ENCODE assay signal across 8 mouse cellular contexts in genomic region chr10:75872025-75872914, GRCm38 (mm10). TPM values are rescaled to one million over a fixed set of nuclear protein-coding genes. Genes with fewer than 3 reads are reported as not detected.
DNase-seq lines count a peak whose midpoint lies in the region; ATAC-seq and TF ChIP-seq lines count a peak whose summit lies in the region.

No protein-coding gene starts in this region.

- DNase-seq in layer of hippocampus, adult 2 months (ENCODE audit: low spot score in 2 of 2), result no peak
- no peak for DNase-seq in layer of hippocampus, postnatal 36 days
- DNase-seq in embryonic facial prominence, embryonic 14.5 days (ENCODE audit: low spot score), result no peak
- no peak for DNase-seq in retina, postnatal 1 day
- no peak for DNase-seq in cerebellum, postnatal 4 days (ENCODE audit: low spot score in 2 of 2)
- no peak for DNase-seq in kidney, postnatal 10 days

- peaks cover 10% of the 10 kb centered on the region for H3K4me1 ChIP-seq in embryonic facial prominence, embryonic 14.5 days (ENCODE audit: control insufficient read depth, insufficient read depth, low read length)
- 0 out of 2 replicates have a peak, but pooled peaks cover 5% of the 10 kb centered on the region for H3K4me1 ChIP-seq in intestine, postnatal 0 days (replicated peaks; ENCODE audit: control insufficient read depth, insufficient read depth, low read length)
- H3K4me1 ChIP-seq in neural tube, embryonic 12.5 days, result peaks cover 14% of the 10 kb centered on the region

- WGBS in embryonic facial prominence, embryonic 14.5 days, result 39% methylated on average over 10 of the region's 10 CpGs
- 37% methylated on average over 10 of the region's 10 CpGs for WGBS in intestine, postnatal 0 days
- 41% methylated on average over 10 of the region's 10 CpGs for WGBS in neural tube, embryonic 12.5 days

- no peak for ATAC-seq in embryonic facial prominence, embryonic 14.5 days (ENCODE audit: low read depth)
- ATAC-seq in intestine, postnatal 0 days, result no peak
- peak; percentile 30; the same call in 1 of the 2 replicates for ATAC-seq in neural tube, embryonic 12.5 days (ENCODE audit: low FRiP score, low read depth)

- H3K9ac ChIP-seq in embryonic facial prominence, embryonic 14.5 days (ENCODE audit: low read depth, low read length), result peak overlapping the region; percentile 38
- H3K9ac ChIP-seq in intestine, postnatal 0 days (ENCODE audit: low read depth, low read length), result 0 out of 2 replicates have a peak overlapping the region, but pooled peaks have one; percentile 17
- no peak overlapping the region for H3K9ac ChIP-seq in neural tube, embryonic 12.5 days

- no peaks in the 10 kb centered on the region for H3K9me3 ChIP-seq in embryonic facial prominence, embryonic 14.5 days (ENCODE audit: control insufficient read depth, low read length)
- no peaks in the 10 kb centered on the region for H3K9me3 ChIP-seq in intestine, postnatal 0 days (ENCODE audit: control insufficient read depth)
- no peaks in the 10 kb centered on the region for H3K9me3 ChIP-seq in neural tube, embryonic 12.5 days

- H3K36me3 ChIP-seq in embryonic facial prominence, embryonic 14.5 days (ENCODE audit: control insufficient read depth, insufficient read depth, low read length), result no peaks in the 10 kb centered on the region
- H3K36me3 ChIP-seq in intestine, postnatal 0 days (ENCODE audit: control insufficient read depth, insufficient read depth), result no peaks in the 10 kb centered on the region
- no peaks in the 10 kb centered on the region for H3K36me3 ChIP-seq in neural tube, embryonic 12.5 days

- H3K27ac ChIP-seq in layer of hippocampus, adult 2 months, result peak overlapping the region; percentile 89
- peak overlapping the region; percentile 64; the same call in 1 of the 2 replicates for H3K27ac ChIP-seq in embryonic facial prominence, embryonic 14.5 days (replicated peaks; ENCODE audit: low read depth, low read length)
- H3K27ac ChIP-seq in intestine, postnatal 0 days (ENCODE audit: low read depth, low read length), result no peak overlapping the region
- H3K27ac ChIP-seq in neural tube, embryonic 12.5 days, result no peak overlapping the region

- peak overlapping the region; percentile 53 for H3K4me2 ChIP-seq in embryonic facial prominence, embryonic 14.5 days (ENCODE audit: low read depth, low read length)
- peak overlapping the region; percentile 68 for H3K4me2 ChIP-seq in intestine, postnatal 0 days (replicated peaks; ENCODE audit: low read depth)
- peak overlapping the region; percentile 57 for H3K4me2 ChIP-seq in neural tube, embryonic 12.5 days (replicated peaks)

- H3K27me3 ChIP-seq in embryonic facial prominence, embryonic 14.5 days (replicated peaks; ENCODE audit: control insufficient read depth, insufficient read depth, low read length), result no peaks in the 10 kb centered on the region
- no peaks in the 10 kb centered on the region for H3K27me3 ChIP-seq in intestine, postnatal 0 days (replicated peaks; ENCODE audit: control insufficient read depth, insufficient read depth, low read length)
- H3K27me3 ChIP-seq in neural tube, embryonic 12.5 days (replicated peaks), result no peaks in the 10 kb centered on the region

- H3K4me3 ChIP-seq in layer of hippocampus, adult 2 months, result peak overlapping the region; percentile 58
- peak overlapping the region; percentile 34 for H3K4me3 ChIP-seq in embryonic facial prominence, embryonic 14.5 days (ENCODE audit: low read depth, low read length)
- peak overlapping the region; percentile 32 for H3K4me3 ChIP-seq in intestine, postnatal 0 days (ENCODE audit: low read depth, low read length)
- peak overlapping the region; percentile 23 for H3K4me3 ChIP-seq in neural tube, embryonic 12.5 days

- no peak for TF ChIP-seq CTCF in layer of hippocampus, adult 2 months (conservative IDR thresholded peaks at IDR 0.05)
- TF ChIP-seq CTCF in intestine, postnatal 0 days (IDR thresholded peaks at IDR 0.05; ENCODE audit: low read depth), result no peak

RNA-seq across cellular contexts. Expression of gene Mif, which starts 12.2 kb away (rescaled TPM):
- total RNA-seq in layer of hippocampus, adult 2 months (2021), result 100 to 1,000 TPM; 439 to 454 TPM
- 100 to 1,000 TPM; 432 to 467 TPM for total RNA-seq in layer of hippocampus, postnatal 36 days (2021)
- polyA plus RNA-seq in embryonic facial prominence, embryonic 14.5 days (2014; fragmentation: Nextera tagmentation; extraction: Ambion mirVana), result 1,291 and 1,408 TPM in 2 replicates
- 489 and 529 TPM in 2 replicates for polyA plus RNA-seq in intestine, postnatal 0 days (2015; fragmentation: Nextera tagmentation; extraction: Ambion mirVana)
- polyA plus RNA-seq in neural tube, embryonic 12.5 days (2016; fragmentation: Nextera tagmentation; extraction: Ambion mirVana), result 1,568 and 1,704 TPM in 2 replicates

RNA-seq across cellular contexts. Expression of gene Derl3, which starts 20.9 kb away (rescaled TPM):
- total RNA-seq in layer of hippocampus, adult 2 months (2021), result 1 to 10 TPM; 3.2 to 5.0 TPM
- total RNA-seq in layer of hippocampus, postnatal 36 days (2021), result 1 to 10 TPM; 4.7 to 9.1 TPM
- polyA plus RNA-seq in embryonic facial prominence, embryonic 14.5 days (2014; fragmentation: Nextera tagmentation; extraction: Ambion mirVana), result 1.9 and 2.1 TPM in 2 replicates
- 2.8 and 3.7 TPM in 2 replicates for polyA plus RNA-seq in intestine, postnatal 0 days (2015; fragmentation: Nextera tagmentation; extraction: Ambion mirVana)
- polyA plus RNA-seq in neural tube, embryonic 12.5 days (2016; fragmentation: Nextera tagmentation; extraction: Ambion mirVana), result 2.7 TPM in 2 replicates

RNA-seq across cellular contexts. Expression of gene Gstt2, which starts 35.0 kb away (rescaled TPM):
- 1 to 10 TPM; 4.7 TPM for total RNA-seq in layer of hippocampus, adult 2 months (2021)
- 1 to 10 TPM; 2.5 to 3.4 TPM for total RNA-seq in layer of hippocampus, postnatal 36 days (2021)
- polyA plus RNA-seq in embryonic facial prominence, embryonic 14.5 days (2014; fragmentation: Nextera tagmentation; extraction: Ambion mirVana), result 9.7 and 12.9 TPM in 2 replicates
- 74.4 and 81.5 TPM in 2 replicates for polyA plus RNA-seq in intestine, postnatal 0 days (2015; fragmentation: Nextera tagmentation; extraction: Ambion mirVana)
- 8.4 and 8.9 TPM in 2 replicates for polyA plus RNA-seq in neural tube, embryonic 12.5 days (2016; fragmentation: Nextera tagmentation; extraction: Ambion mirVana)

RNA-seq across cellular contexts. Expression of gene Smarcb1, which starts 49.1 kb away (rescaled TPM):
- 10 to 100 TPM; 83.3 to 83.6 TPM for total RNA-seq in layer of hippocampus, adult 2 months (2021)
- total RNA-seq in layer of hippocampus, postnatal 36 days (2021), result 10 to 100 TPM; 81.4 to 86.0 TPM
- polyA plus RNA-seq in embryonic facial prominence, embryonic 14.5 days (2014; fragmentation: Nextera tagmentation; extraction: Ambion mirVana), result 150 and 173 TPM in 2 replicates
- polyA plus RNA-seq in intestine, postnatal 0 days (2015; fragmentation: Nextera tagmentation; extraction: Ambion mirVana), result 54.9 and 58.1 TPM in 2 replicates
- polyA plus RNA-seq in neural tube, embryonic 12.5 days (2016; fragmentation: Nextera tagmentation; extraction: Ambion mirVana), result 282 and 298 TPM in 2 replicates

RNA-seq across cellular contexts. Expression of gene Gstt4, which starts 49.9 kb away (rescaled TPM):
- total RNA-seq in layer of hippocampus, adult 2 months (2021), result not detected
- total RNA-seq in layer of hippocampus, postnatal 36 days (2021), result not detected
- not detected in 2 replicates for polyA plus RNA-seq in embryonic facial prominence, embryonic 14.5 days (2014; fragmentation: Nextera tagmentation; extraction: Ambion mirVana)
- not detected in 2 replicates for polyA plus RNA-seq in intestine, postnatal 0 days (2015; fragmentation: Nextera tagmentation; extraction: Ambion mirVana)
- not detected in 2 replicates for polyA plus RNA-seq in neural tube, embryonic 12.5 days (2016; fragmentation: Nextera tagmentation; extraction: Ambion mirVana)

Comparison
In these comparisons a context has a peak if more than half of its experiments do, and no peak if none do; other contexts are left out.
1. H3K27ac ChIP-seq: peak in layer of hippocampus, adult 2 months (single experiment) and embryonic facial prominence, embryonic 14.5 days (single experiment); none in intestine, postnatal 0 days (single experiment) and neural tube, embryonic 12.5 days (single experiment).
2. Peak in every context shown above with its lines, with median percentiles within 50 percentile points of each other: H3K4me3 ChIP-seq and H3K4me2 ChIP-seq.